Mouse (Mus musculus) kidney, postnatal 25 days (tissue): ENCODE measurements around the gene Chmp2a.

ENCODE experiments used
- DNase-seq, 2 experiments: peaks; one replicate each; pipeline ENCODE4 v3.0.0; 2021; ENCODE audit warnings: mixed read lengths in 2 of 2

Gene Chmp2a

DNA sequence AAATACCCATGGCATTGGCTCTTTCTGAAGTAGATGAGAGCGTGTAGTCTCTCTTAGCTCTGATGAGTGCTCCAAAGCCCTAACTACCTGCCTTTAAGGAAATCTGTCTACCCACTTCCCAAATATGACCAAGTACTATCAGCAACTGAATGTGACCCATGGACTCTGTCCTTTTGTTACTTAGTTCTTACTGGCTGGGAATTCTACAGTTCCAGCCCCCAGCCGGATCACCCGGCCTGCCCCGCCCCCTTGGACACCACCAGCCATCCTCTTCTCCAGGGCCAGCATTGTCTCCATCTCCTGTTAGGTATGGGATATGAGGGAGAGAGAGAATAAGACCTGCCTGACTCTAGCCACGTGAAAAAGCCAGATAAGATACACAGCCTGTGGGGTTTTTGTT, 36.6 kb downstream of the Chmp2a start, which contains the start of gene Slc27a5:
Slc27a5 (minus strand) TSS at position 140 of the 400 bp plus-strand sequence.
- DNase-seq: no peak

DNA sequence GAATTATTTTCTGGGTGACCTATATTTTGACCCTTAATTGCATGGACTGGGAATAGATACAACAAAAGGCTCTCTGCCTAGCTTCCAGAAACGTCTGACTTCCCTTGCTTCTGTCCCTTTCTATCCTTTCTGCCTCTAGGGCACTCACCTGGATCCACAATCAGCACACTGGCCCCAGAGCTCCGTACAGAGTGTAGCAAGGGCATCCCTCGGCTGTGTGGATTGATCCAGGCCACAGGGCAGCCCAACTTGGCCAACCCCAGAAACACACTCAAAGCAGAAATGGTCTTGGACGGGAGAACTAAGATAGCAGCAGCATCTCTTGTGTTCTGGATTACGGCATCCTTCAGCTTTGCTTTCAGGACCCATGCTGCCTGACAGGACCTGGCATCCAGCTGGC, 37.4 kb downstream of the Chmp2a start:
- no peak for DNase-seq

DNA sequence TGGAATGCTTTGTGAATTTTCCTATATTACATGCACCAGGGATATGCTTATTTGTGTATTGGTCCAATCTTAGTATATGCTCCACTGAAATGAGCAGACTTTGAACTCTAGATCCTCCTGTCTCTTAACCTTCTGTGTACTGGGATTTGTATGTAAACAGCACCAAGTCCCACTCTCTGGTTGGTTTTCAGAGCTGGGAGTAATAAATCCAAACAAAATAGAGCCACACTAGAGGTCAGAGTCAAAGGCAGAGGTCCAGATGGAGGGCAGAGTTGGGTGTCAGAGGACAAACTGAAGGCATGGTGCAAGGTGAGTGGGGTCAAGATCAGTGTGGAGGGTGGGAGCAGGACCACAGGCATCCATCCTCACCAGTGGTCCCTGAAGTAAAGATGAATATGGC, 38.7 kb downstream of the Chmp2a start:
- DNase-seq: no peak

DNA sequence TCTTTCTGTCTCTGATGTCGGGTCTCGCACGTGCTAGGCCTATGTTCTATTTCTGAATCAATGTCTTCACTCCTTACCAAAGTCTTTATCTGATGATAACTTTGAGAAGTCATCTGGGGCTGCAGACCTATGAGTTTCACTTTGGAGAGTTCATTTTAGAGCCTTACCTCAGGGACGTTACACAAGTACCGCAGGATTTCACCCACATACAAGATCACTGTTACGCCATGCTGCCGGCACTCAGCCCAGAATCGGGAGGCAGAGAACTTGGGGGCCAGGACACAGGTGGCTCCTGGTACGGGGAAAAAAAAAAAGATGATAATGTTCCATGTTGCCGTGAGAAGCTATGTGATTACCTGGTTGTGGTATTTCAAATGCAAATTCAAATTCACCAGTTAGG, 41.5 kb downstream of the Chmp2a start:
- DNase-seq: no peak

DNA sequence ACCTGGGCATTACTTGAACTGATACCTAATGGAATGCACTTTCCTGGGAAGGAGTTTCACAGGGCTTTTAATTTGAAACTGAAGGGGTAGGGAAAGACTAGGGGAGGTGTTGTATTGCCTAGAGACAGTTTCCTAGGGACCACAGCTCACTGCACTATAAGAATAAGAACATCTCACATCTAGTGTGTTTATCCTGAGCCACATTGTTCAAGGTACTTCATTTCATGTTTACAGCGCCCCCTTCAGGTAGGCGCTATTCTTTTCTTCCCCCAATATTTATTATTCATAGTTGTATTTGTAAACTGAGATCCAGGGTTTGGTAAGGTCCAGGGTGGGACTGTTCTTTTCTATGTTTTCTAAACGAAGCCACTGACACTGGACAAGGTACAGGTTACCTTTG, 42.4 kb downstream of the Chmp2a start:
- DNase-seq: peak in 1 of 2 experiments; percentile 43

DNA sequence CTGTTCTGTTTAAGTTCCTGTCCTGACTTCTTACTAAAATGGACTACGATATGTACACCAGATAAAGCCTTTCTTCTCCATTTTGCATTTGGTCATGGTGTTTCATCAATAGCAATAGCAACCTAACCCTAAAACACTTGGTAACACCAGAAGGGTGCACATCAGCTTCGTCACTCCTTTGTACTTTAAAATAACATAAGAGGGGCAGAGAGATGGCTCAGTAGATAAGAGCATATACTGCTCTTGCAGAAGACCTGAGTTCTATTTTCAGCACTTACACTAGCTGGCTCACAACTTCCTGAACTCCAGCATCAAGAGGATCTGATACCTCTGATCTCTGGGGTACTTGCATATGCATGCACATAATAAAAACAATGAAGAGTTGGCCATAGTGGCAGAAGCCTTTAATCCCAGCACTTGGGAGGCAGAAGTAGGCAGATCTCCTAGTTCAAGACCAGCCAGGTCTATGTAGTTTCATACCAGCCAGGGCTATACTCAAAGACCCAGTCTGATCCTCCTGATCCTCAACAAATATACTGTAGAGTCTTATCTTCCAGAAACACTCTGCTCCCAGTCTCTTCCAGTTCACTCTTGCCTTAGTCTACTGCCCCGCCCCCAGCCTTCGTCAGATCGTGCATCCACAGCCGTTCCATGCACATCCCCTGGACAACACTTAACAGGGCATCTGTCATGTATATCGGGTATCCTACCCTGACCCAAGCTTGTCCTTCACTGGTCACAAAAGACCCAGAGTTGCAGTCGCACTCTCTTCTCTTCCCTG, 47.0 kb downstream of the Chmp2a start:
- DNase-seq: no peak

DNA sequence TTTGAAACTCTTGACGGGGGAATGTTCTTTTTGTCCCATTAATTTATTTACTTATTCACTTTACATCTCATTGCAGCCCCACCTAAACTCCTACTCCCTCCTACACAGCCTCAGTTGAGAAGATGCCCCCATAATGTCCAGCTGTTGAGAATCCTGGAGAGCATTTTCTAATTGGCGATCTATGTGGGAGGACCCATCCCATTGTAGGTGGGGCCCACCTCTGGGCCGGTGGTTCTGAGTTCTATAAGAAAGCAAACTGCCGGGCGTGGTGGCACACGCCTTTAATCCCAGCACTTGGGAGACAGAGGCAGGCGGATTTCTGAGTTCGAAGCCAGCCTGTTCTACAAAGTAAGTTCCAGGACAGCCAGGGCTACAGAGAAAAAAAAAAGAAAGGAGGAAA, 47.7 kb downstream of the Chmp2a start:
- DNase-seq: no peak

DNA sequence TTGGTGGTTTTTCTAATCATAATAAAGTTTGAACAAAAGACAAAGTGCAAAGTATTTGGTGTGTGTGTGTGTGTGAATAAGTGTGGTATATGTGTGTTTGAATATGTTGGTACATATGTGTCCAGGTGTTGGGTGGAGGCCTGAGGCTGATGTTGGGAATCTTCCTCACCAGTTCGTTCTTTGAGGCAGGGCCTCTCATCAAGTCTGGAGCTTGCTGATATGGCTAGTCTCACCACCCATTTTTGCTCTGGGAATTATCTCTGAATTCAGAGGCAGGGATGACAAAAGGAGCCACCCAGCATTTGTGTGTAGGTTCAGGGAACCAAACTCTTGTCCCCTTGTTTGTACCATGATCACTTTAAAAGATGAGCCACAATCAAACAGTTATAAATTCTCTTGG, 48.9 kb downstream of the Chmp2a start:
- no peak for DNase-seq
